Mouse (Mus musculus) right cerebral cortex, postnatal 14 days (tissue): ENCODE results near the gene Mphosph6.

Experiments used
- DNase-seq: peaks from one replicate; pipeline ENCODE4 v3.0.0; 2022

Mphosph6 gene

GRCm38 (mm10) chr8:117765947-117766346 lies 35.8 kb downstream of the Mphosph6 start:
- no peak for DNase-seq

GRCm38 (mm10) chr8:117764625-117765024 lies 37.1 kb downstream of the Mphosph6 start:
- no peak for DNase-seq

- no peak for DNase-seq
Measured at GRCm38 (mm10) chr8:117762776-117763175, 39.0 kb downstream of the Mphosph6 start.

GRCm38 (mm10) chr8:117757900-117758299 lies 43.8 kb downstream of the Mphosph6 start:
- no peak for DNase-seq

GRCm38 (mm10) chr8:117749436-117749835 lies 52.3 kb downstream of the Mphosph6 start:
- no peak for DNase-seq

- no peak for DNase-seq
Measured at GRCm38 (mm10) chr8:117747886-117748730, 53.6 kb downstream of the Mphosph6 start.

GRCm38 (mm10) chr8:117747428-117747827 lies 54.3 kb downstream of the Mphosph6 start:
- DNase-seq: no peak

- no peak for DNase-seq
Measured at GRCm38 (mm10) chr8:117746651-117747050, 55.1 kb downstream of the Mphosph6 start.

- DNase-seq: no peak
Measured at GRCm38 (mm10) chr8:117742431-117743012, 59.2 kb downstream of the Mphosph6 start.
